In genomic region chr16:4366671-4367070, GRCm38 (mm10) we compare ENCODE assay signal across 15 mouse cellular contexts.
"Had no signal": no experiment of that assay in that cellular context is flagged by ENCODE, and none has a peak within 500 bp of the region (broad histone marks: within the 10 kb centered on the region; RNA-seq: fewer than 3 reads in every experiment).

No protein-coding gene starts in this region.

- H3K27ac ChIP-seq: liver, embryonic 13.5 days; liver, embryonic 15.5 days; midbrain, embryonic 10.5 days; midbrain, embryonic 12.5 days; neural tube, embryonic 12.5 days had no signal

- H3K4me3 ChIP-seq: liver, embryonic 13.5 days; liver, embryonic 15.5 days; midbrain, embryonic 10.5 days; midbrain, embryonic 12.5 days; neural tube, embryonic 12.5 days had no signal

- H3K27me3 ChIP-seq: liver, embryonic 13.5 days; liver, embryonic 15.5 days; midbrain, embryonic 12.5 days; neural tube, embryonic 12.5 days had no signal

- DNase-seq: liver, embryonic 13.5 days; lung, adult 18-20 months; lung, embryonic 14.5 days; lung, postnatal 10 days; lung, postnatal 4 days; midbrain, embryonic 14.5 days; right cerebral cortex, postnatal 14 days; spleen, adult 18-20 months; thymus, adult 2 months; thymus, postnatal 25 days; thymus, postnatal 4 days had no signal

- H3K36me3 ChIP-seq: liver, embryonic 13.5 days; liver, embryonic 15.5 days; midbrain, embryonic 10.5 days; midbrain, embryonic 12.5 days; neural tube, embryonic 12.5 days had no signal

- H3K4me1 ChIP-seq: midbrain, embryonic 10.5 days; midbrain, embryonic 12.5 days had no signal
